Mouse (Mus musculus) testis, adult 2 months (tissue): ENCODE measurements around the gene Mapkbp1. TPM values are rescaled to one million over a fixed set of nuclear protein-coding genes. Genes with fewer than 3 reads are reported as not detected.

Experiments
- H3K27ac ChIP-seq: fragments of 200-500 bp; 2 replicates; pipeline ENCODE4 v1.5.1; 2012; ENCODE audit warnings: low read depth, low read length; ENCODE audit not compliant: control insufficient read depth, insufficient read depth
- H3K27me3 ChIP-seq: fragments of 200-500 bp; 2 replicates; pipeline ENCODE4 v1.6.1; 2012; ENCODE audit warnings: mild to moderate bottlenecking, low read length, moderate library complexity; ENCODE audit not compliant: control insufficient read depth, insufficient read depth
- H3K36me3 ChIP-seq: fragments of 200-500 bp; 2 replicates; pipeline ENCODE4 v1.6.1; 2012; ENCODE audit warnings: mild to moderate bottlenecking, low read length; ENCODE audit not compliant: control insufficient read depth, insufficient read depth
- H3K4me1 ChIP-seq: fragments of 200-500 bp; 2 replicates; pipeline ENCODE4 v1.6.1; 2012; ENCODE audit warnings: low read length; ENCODE audit not compliant: control insufficient read depth, insufficient read depth
- H3K4me3 ChIP-seq: fragments of 200-500 bp; 2 replicates; pipeline ENCODE4 v1.5.1; 2012; ENCODE audit warnings: low read depth, mild to moderate bottlenecking, low read length, moderate library complexity, mixed read lengths; ENCODE audit not compliant: control insufficient read depth
- CTCF ChIP-seq: fragments of 200-500 bp; IDR thresholded peaks from 2 replicates; pipeline ENCODE4 v1.5.1; 2012; ENCODE audit warnings: low read depth, mild to moderate bottlenecking, inconsistent platforms, low read length, moderate library complexity; ENCODE audit not compliant: control insufficient read depth, insufficient read depth, insufficient replicate concordance
- POLR2A ChIP-seq: fragments of 200-500 bp; IDR thresholded peaks from 2 replicates; pipeline ENCODE4 v1.6.1; 2012; ENCODE audit warnings: low read depth, mild to moderate bottlenecking, inconsistent platforms, low read length, moderate library complexity; ENCODE audit not compliant: control insufficient read depth
- polyA plus RNA-seq: library from polyadenylated mRNA; depleted of rRNA; stranded (reverse); fragments of >200 nt; gene quantifications from 2 replicates; pipeline ENCODE4 v1.2.3, GENCODE M21; 2012

Mapkbp1 gene
- polyA plus RNA-seq, 1 experiment, result 66.1 TPM

DNA sequence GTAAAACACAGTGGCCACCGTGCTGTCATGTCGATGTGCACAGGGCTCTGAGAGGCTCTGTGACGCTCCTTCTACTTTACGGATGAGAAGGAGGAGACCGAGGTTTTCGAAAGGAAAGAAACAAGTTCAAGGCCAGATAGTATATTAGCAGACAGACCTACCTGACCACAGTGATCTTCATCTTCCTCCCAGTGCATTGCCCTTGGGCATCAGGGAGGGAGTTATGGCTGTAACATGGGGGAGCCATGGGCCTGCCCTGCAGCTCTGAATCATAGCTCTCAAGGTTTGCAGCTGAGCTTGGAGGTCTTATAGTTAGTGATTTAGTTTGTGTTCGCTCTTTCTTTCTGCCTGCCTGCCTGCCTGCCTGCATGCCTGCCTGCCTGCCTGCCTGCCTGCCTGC, 34.2 kb downstream of the Mapkbp1 start:
- H3K4me3 ChIP-seq, result no peak overlapping the region
- TF ChIP-seq POLR2A (no peak), CTCF (no peak)

DNA sequence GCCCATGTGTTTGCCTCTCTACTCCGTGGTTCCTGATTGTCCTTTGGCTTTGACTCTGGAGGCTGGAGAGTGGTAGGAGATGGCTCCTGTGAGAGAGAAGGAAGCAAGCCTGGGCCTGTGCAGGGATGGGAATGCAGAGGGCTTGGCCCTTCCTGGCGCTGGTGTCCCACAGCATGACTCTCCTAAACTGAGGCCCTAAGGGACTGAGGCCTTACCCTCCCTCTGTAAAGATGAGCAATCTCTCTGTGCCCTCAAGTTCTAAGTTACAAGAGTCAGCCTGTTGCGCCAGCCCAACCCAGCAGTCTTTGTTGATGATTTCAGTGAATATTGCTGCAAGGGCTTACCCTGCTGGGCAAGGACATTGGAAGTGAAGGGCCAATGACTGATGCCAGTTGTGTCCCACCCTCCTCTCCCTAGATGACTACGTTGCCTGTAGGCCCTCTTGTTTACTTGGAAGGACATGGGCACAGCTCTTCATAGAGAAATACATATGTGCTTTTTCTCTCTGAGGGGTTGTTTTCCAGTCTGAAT, 35.2 kb downstream of the Mapkbp1 start:
- H3K4me1 ChIP-seq, result peaks cover 2% of the 10 kb centered on the region; the same call in 1 of the 2 replicates
- no peak overlapping the region for H3K4me3 ChIP-seq
- H3K27ac ChIP-seq, result no peak overlapping the region
- TF ChIP-seq CTCF (no peak), POLR2A (no peak)
- H3K36me3 ChIP-seq, result peaks cover 3% of the 10 kb centered on the region
- H3K27me3 ChIP-seq, result no peaks in the 10 kb centered on the region

More for the DNA sequence above, 34.2 kb downstream of the Mapkbp1 start:
- H3K4me1 ChIP-seq, result peaks cover 2% of the 10 kb centered on the region; the same call in 1 of the 2 replicates
- H3K27ac ChIP-seq, result 0 out of 2 replicates have a peak overlapping the region, but pooled peaks have one; percentile 1
- H3K36me3 ChIP-seq, result no peaks in the 10 kb centered on the region; the same call in 1 of the 2 replicates
- no peaks in the 10 kb centered on the region for H3K27me3 ChIP-seq

DNA sequence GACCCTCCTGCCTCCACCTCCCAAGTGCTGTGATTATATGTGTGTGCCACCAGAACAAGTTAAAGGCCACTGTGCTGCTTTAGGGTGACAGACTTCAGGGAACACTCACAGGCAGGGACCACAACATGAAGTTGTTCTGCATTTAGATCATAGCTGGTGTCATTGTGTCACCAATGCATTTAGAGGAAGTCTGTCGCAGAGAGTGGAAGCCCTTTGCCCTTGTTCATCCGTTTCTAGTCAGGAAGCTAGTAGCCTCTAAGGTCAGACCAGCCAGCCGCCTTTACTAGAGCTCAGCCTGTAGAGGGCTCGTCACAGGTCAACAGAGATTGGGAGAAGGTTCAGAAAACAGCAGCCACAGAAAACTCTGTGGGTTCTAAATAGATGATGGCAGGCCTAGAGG, 36.2 kb downstream of the Mapkbp1 start:
- Histone ChIP-seq H3K36me3 (peaks cover 3% of the 10 kb centered on the region), H3K4me3 (no peak overlapping the region), H3K4me1 (peaks cover 2% of the 10 kb centered on the region; the same call in 1 of the 2 replicates), H3K27me3 (no peaks in the 10 kb centered on the region), H3K27ac (no peak overlapping the region)
- TF ChIP-seq POLR2A (no peak), CTCF (no peak)

- Histone ChIP-seq H3K4me3 (no peak overlapping the region), H3K4me1 (peaks cover 2% of the 10 kb centered on the region; the same call in 1 of the 2 replicates), H3K27ac (no peak overlapping the region), H3K27me3 (no peaks in the 10 kb centered on the region), H3K36me3 (peaks cover 6% of the 10 kb centered on the region)
- no peak for TF ChIP-seq POLR2A
- peak; percentile 30; the same call in 1 of the 2 replicates for TF ChIP-seq CTCF
Measured at GRCm38 (mm10) chr2:120011462-120012200, 39.1 kb downstream of the Mapkbp1 start.

GRCm38 (mm10) chr2:120012924-120013323, 40.4 kb downstream of the Mapkbp1 start:
- no peaks in the 10 kb centered on the region for H3K27me3 ChIP-seq
- H3K27ac ChIP-seq, result peak overlapping the region; percentile 4; the same call in 1 of the 2 replicates
- H3K4me3 ChIP-seq, result no peak overlapping the region
- no peaks in the 10 kb centered on the region; the same call in 1 of the 2 replicates for H3K4me1 ChIP-seq
- H3K36me3 ChIP-seq, result peaks cover 6% of the 10 kb centered on the region
- TF ChIP-seq CTCF, result no peak
- TF ChIP-seq POLR2A, result no peak

DNA sequence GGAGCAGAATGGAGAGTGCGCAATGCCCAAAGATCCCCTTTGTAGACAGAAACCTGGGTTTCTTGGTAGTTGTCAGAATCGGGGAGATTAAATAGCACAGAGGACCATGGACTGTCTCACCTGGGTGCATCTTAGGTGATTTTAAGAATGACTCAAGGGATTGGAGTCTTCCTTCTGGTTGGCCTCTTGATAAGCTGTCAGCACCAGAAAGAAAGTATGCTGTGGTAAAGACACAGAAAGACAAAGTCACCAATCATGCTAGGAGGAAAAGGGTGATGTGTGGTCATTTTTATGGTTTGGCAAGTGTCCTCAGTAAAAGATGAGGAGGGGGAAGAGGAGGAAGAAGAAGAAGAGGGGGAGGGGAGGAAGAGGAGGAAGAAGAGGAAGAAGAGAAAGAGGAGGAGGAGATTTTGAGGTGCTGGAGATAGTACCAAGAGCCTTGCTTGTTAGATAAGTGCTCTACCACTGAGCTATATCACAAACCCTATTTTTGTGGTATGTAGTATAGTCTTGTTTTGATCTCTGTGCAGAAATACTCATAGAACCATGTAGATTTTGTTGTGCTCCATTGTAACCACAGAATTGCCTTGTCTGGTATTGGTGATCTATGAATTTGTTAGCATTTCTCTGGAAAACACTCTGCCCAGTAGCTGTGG, 41.5 kb downstream of the Mapkbp1 start:
- no peaks in the 10 kb centered on the region; the same call in 1 of the 2 replicates for H3K4me1 ChIP-seq
- no peaks in the 10 kb centered on the region for H3K27me3 ChIP-seq
- H3K36me3 ChIP-seq, result peaks cover 6% of the 10 kb centered on the region
- H3K27ac ChIP-seq, result no peak overlapping the region
- TF ChIP-seq CTCF, result no peak
- no peak for TF ChIP-seq POLR2A
- H3K4me3 ChIP-seq, result no peak overlapping the region

GRCm38 (mm10) chr2:120015882-120016281, 43.4 kb downstream of the Mapkbp1 start:
- Histone ChIP-seq H3K4me1 (no peaks in the 10 kb centered on the region; the same call in 1 of the 2 replicates), H3K27ac (no peak overlapping the region), H3K4me3 (no peak overlapping the region), H3K36me3 (peaks cover 6% of the 10 kb centered on the region), H3K27me3 (no peaks in the 10 kb centered on the region)
- TF ChIP-seq CTCF (no peak), POLR2A (no peak)
